Mouse (Mus musculus) hindbrain, embryonic 16.5 days (tissue): ENCODE measurements at regions not wholly inside any gene's neighbourhood (a gene's known extent, or its start where the extent isn't known, plus 50 kb on each side); places are given as distances from the start of the nearest gene placed in this dataset.
A peak's percentile ranks its signal among the peaks of the same experiment; 100 is the strongest.

ENCODE experiments used
- ATAC-seq: fragments of 200-750 bp; cut with Nextera tagmentation; 2 replicates; pipeline ENCODE4 v1.8.0; 2017; ENCODE audit warnings: moderate TSS enrichment, moderate library complexity
- H3K27ac ChIP-seq: fragments of 300-500 bp; sonication (generic); 2 replicates; pipeline ENCODE4 v1.5.1; 2014; ENCODE audit warnings: low read depth, mild to moderate bottlenecking, control low read depth, low read length, moderate library complexity
- H3K27me3 ChIP-seq: fragments of 300-500 bp; sonication (generic); replicated peaks from 2 replicates; pipeline ENCODE4 v1.6.1; 2014; ENCODE audit warnings: low read length; ENCODE audit not compliant: control insufficient read depth, insufficient read depth
- H3K36me3 ChIP-seq: fragments of 300-500 bp; sonication (generic); 2 replicates; pipeline ENCODE4 v1.6.1; 2014; ENCODE audit warnings: mild to moderate bottlenecking, low read length, moderate library complexity, mixed read lengths; ENCODE audit not compliant: control insufficient read depth, insufficient read depth
- H3K4me1 ChIP-seq: fragments of 300-500 bp; sonication (generic); 2 replicates; pipeline ENCODE4 v1.6.1; 2014; ENCODE audit warnings: low read depth, low read length; ENCODE audit not compliant: control insufficient read depth, insufficient read depth
- H3K4me2 ChIP-seq: fragments of 300-500 bp; sonication (generic); 2 replicates; pipeline ENCODE4 v1.6.1; 2014; ENCODE audit warnings: mild to moderate bottlenecking, low read length, control low read depth, moderate library complexity
- H3K4me3 ChIP-seq: fragments of 300-500 bp; sonication (generic); 2 replicates; pipeline ENCODE4 v1.5.1; 2014; ENCODE audit warnings: mild to moderate bottlenecking, low read length, control low read depth, moderate library complexity
- H3K9ac ChIP-seq: fragments of 300-500 bp; sonication (generic); 2 replicates; pipeline ENCODE4 v1.6.1; 2014; ENCODE audit warnings: low read depth, mild to moderate bottlenecking, control low read depth, low read length, moderate library complexity
- H3K9me3 ChIP-seq: fragments of 300-500 bp; sonication (generic); 2 replicates; pipeline ENCODE4 v1.6.1; 2014; ENCODE audit warnings: mild to moderate bottlenecking, low read length, moderate library complexity; ENCODE audit not compliant: control insufficient read depth
- WGBS: fragments of 180-500 bp; shearing (Covaris S2); extraction: QIAGEN DNeasy Blood & Tissue Kit; methylation state at CpG from one replicate; pipeline ENCODE4 v1.1.7; 2014; 5-methylcytosine and 5-hydroxymethylcytosine counted together

- ATAC-seq: peak; percentile 68
- H3K9ac ChIP-seq: peak overlapping the region; percentile 42; the same call in 1 of the 2 replicates
- peak overlapping the region; percentile 56 for H3K4me2 ChIP-seq
- no peaks in the 10 kb centered on the region; the same call in 1 of the 2 replicates for H3K27me3 ChIP-seq
- 9% methylated on average over 12 of the region's 12 CpGs for whole genome bisulfite sequencing
- H3K4me1 ChIP-seq: peaks cover 7% of the 10 kb centered on the region
- H3K27ac ChIP-seq: peak overlapping the region; percentile 62
- H3K9me3 ChIP-seq: no peaks in the 10 kb centered on the region
- peak overlapping the region; percentile 20 for H3K4me3 ChIP-seq
- no peaks in the 10 kb centered on the region for H3K36me3 ChIP-seq
Measured at GRCm38 (mm10) chr9:101690402-101690861, 171.2 kb upstream of the 9630041A04Rik start.

- no peaks in the 10 kb centered on the region for H3K36me3 ChIP-seq
- H3K4me3 ChIP-seq: peak overlapping the region; percentile 20; the same call in 1 of the 2 replicates
- H3K27ac ChIP-seq: peak overlapping the region; percentile 65
- no peak overlapping the region; the same call in 1 of the 2 replicates for H3K9ac ChIP-seq
- H3K9me3 ChIP-seq: no peaks in the 10 kb centered on the region; the same call in 1 of the 2 replicates
- WGBS: 9% methylated on average over 11 of the region's 11 CpGs
- H3K4me1 ChIP-seq: peaks cover 7% of the 10 kb centered on the region
- H3K4me2 ChIP-seq: peak overlapping the region; percentile 56
- ATAC-seq: peak; percentile 93
- no peaks in the 10 kb centered on the region; the same call in 1 of the 2 replicates for H3K27me3 ChIP-seq
Measured at GRCm38 (mm10) chr9:101689532-101690401, 171.9 kb upstream of the 9630041A04Rik start.

GRCm38 (mm10) chr9:101687226-101687625 lies 174.4 kb upstream of the 9630041A04Rik start:
- ATAC-seq: no peak
- no peak overlapping the region for H3K27ac ChIP-seq
- no peaks in the 10 kb centered on the region for H3K36me3 ChIP-seq
- H3K4me3 ChIP-seq: no peak overlapping the region
- H3K9me3 ChIP-seq: no peaks in the 10 kb centered on the region; the same call in 1 of the 2 replicates
- H3K4me2 ChIP-seq: no peak overlapping the region
- H3K4me1 ChIP-seq: peaks cover 7% of the 10 kb centered on the region
- H3K9ac ChIP-seq: no peak overlapping the region
- WGBS: 65% methylated on average over 6 of the region's 6 CpGs
- H3K27me3 ChIP-seq: no peaks in the 10 kb centered on the region; the same call in 1 of the 2 replicates

GRCm38 (mm10) chr9:101677563-101677962 lies 184.1 kb upstream of the 9630041A04Rik start:
- H3K9me3 ChIP-seq: no peaks in the 10 kb centered on the region
- H3K27me3 ChIP-seq: no peaks in the 10 kb centered on the region
- no peak overlapping the region for H3K27ac ChIP-seq
- H3K4me3 ChIP-seq: no peak overlapping the region
- H3K9ac ChIP-seq: no peak overlapping the region
- no peak for ATAC-seq
- H3K4me2 ChIP-seq: no peak overlapping the region
- no peaks in the 10 kb centered on the region for H3K4me1 ChIP-seq
- WGBS: 78% methylated on average over 2 of the region's 2 CpGs
- no peaks in the 10 kb centered on the region for H3K36me3 ChIP-seq

GRCm38 (mm10) chr9:101670111-101670510 lies 191.5 kb upstream of the 9630041A04Rik start:
- Histone ChIP-seq H3K36me3 (no peaks in the 10 kb centered on the region), H3K9me3 (peaks cover 3% of the 10 kb centered on the region), H3K4me2 (no peak overlapping the region), H3K9ac (no peak overlapping the region), H3K4me1 (no peaks in the 10 kb centered on the region), H3K27me3 (no peaks in the 10 kb centered on the region), H3K27ac (no peak overlapping the region), H3K4me3 (no peak overlapping the region)
- no peak for ATAC-seq
- no CpG with 5 or more reads among the region's 1 CpGs for WGBS

GRCm38 (mm10) chr9:101649816-101650215 lies 211.8 kb upstream of the 9630041A04Rik start:
- Histone ChIP-seq H3K36me3 (no peaks in the 10 kb centered on the region), H3K9ac (no peak overlapping the region), H3K27ac (no peak overlapping the region), H3K9me3 (no peaks in the 10 kb centered on the region; the same call in 1 of the 2 replicates), H3K4me1 (no peaks in the 10 kb centered on the region), H3K4me2 (no peak overlapping the region), H3K4me3 (no peak overlapping the region), H3K27me3 (no peaks in the 10 kb centered on the region)
- ATAC-seq: peak; percentile 90
- WGBS: 27% methylated on average over 5 of the region's 5 CpGs

GRCm38 (mm10) chr9:101641524-101641923 lies 220.1 kb upstream of the 9630041A04Rik start:
- Histone ChIP-seq H3K36me3 (no peaks in the 10 kb centered on the region), H3K4me1 (no peaks in the 10 kb centered on the region), H3K9ac (no peak overlapping the region), H3K27me3 (no peaks in the 10 kb centered on the region), H3K9me3 (no peaks in the 10 kb centered on the region), H3K4me3 (no peak overlapping the region), H3K4me2 (no peak overlapping the region), H3K27ac (no peak overlapping the region)
- WGBS: 42% methylated on average over 3 of the region's 3 CpGs
- ATAC-seq: no peak

GRCm38 (mm10) chr9:101640598-101640997 lies 221.0 kb upstream of the 9630041A04Rik start:
- Histone ChIP-seq H3K9me3 (no peaks in the 10 kb centered on the region), H3K4me3 (no peak overlapping the region), H3K9ac (no peak overlapping the region), H3K27ac (no peak overlapping the region), H3K27me3 (no peaks in the 10 kb centered on the region), H3K4me1 (no peaks in the 10 kb centered on the region), H3K4me2 (no peak overlapping the region), H3K36me3 (no peaks in the 10 kb centered on the region)
- no peak for ATAC-seq

GRCm38 (mm10) chr9:101616261-101616660 lies 245.4 kb upstream of the 9630041A04Rik start:
- Histone ChIP-seq H3K4me3 (no peak overlapping the region), H3K9me3 (no peaks in the 10 kb centered on the region), H3K9ac (no peak overlapping the region), H3K27me3 (no peaks in the 10 kb centered on the region), H3K4me1 (no peaks in the 10 kb centered on the region), H3K36me3 (no peaks in the 10 kb centered on the region), H3K4me2 (no peak overlapping the region), H3K27ac (no peak overlapping the region)
- WGBS: 80% methylated on average over 2 of the region's 2 CpGs
- no peak for ATAC-seq
